ENCODE assay signal across 9 mouse cellular contexts in genomic region chr5:67095651-67096377, GRCm38 (mm10). TPM values are rescaled to one million over a fixed set of nuclear protein-coding genes. Genes with fewer than 3 reads are reported as not detected.
DNase-seq lines count a peak whose midpoint lies in the region; ATAC-seq and TF ChIP-seq lines count a peak whose summit lies in the region.
"Had no signal": no experiment of that assay in that cellular context is flagged by ENCODE, and none has a peak within 500 bp of the region (broad histone marks: within the 10 kb centered on the region; RNA-seq: fewer than 3 reads in every experiment).

No protein-coding gene starts in this region.

- H3K36me3 ChIP-seq in E14TG2a.4 (ENCODE audit: insufficient read depth, low read length): no peaks in the 10 kb centered on the region
- H3K36me3 ChIP-seq in forebrain, embryonic 15.5 days: no peaks in the 10 kb centered on the region
- no peaks in the 10 kb centered on the region for H3K36me3 ChIP-seq in limb, embryonic 12.5 days
- H3K36me3 ChIP-seq in stomach, embryonic 16.5 days (ENCODE audit: control insufficient read depth, insufficient read depth, low read length): no peaks in the 10 kb centered on the region

- ATAC-seq in forebrain, embryonic 15.5 days (replicated peaks): no peak
- no peak for ATAC-seq in limb, embryonic 12.5 days (ENCODE audit: insufficient number of reproducible peaks, insufficient read depth, low FRiP score, low TSS enrichment, low read depth)
- ATAC-seq in stomach, embryonic 16.5 days (ENCODE audit: insufficient read depth, low FRiP score): no peak
- ATAC-seq in cerebellum, adult (ENCODE audit: insufficient number of reproducible peaks, low FRiP score, low TSS enrichment): no peak

- peak overlapping the region; percentile 36 for H3K4me2 ChIP-seq in forebrain, embryonic 15.5 days (replicated peaks)
- peak overlapping the region; percentile 54 for H3K4me2 ChIP-seq in limb, embryonic 12.5 days
- peak overlapping the region; percentile 46 for H3K4me2 ChIP-seq in stomach, embryonic 16.5 days (ENCODE audit: low read depth, low read length)

- H3K27ac ChIP-seq in forebrain, embryonic 15.5 days (replicated peaks): no peak overlapping the region
- H3K27ac ChIP-seq in limb, embryonic 12.5 days: no peak overlapping the region
- peak overlapping the region; percentile 46; the same call in 1 of the 2 replicates for H3K27ac ChIP-seq in stomach, embryonic 16.5 days (ENCODE audit: low read length)

- no peak overlapping the region for H3K9ac ChIP-seq in forebrain, embryonic 15.5 days (replicated peaks)
- H3K9ac ChIP-seq in limb, embryonic 12.5 days (replicated peaks): 0 out of 2 replicates have a peak overlapping the region, but pooled peaks have one; percentile 31
- peak overlapping the region; percentile 35 for H3K9ac ChIP-seq in stomach, embryonic 16.5 days (ENCODE audit: low read length)

- H3K27me3 ChIP-seq in E14TG2a.4 (ENCODE audit: insufficient read depth, low read length): peaks cover 90% of the 10 kb centered on the region
- peaks cover 87% of the 10 kb centered on the region for H3K27me3 ChIP-seq in forebrain, embryonic 15.5 days
- H3K27me3 ChIP-seq in limb, embryonic 12.5 days: peaks cover 90% of the 10 kb centered on the region
- peaks cover 84% of the 10 kb centered on the region for H3K27me3 ChIP-seq in stomach, embryonic 16.5 days (ENCODE audit: control insufficient read depth, insufficient read depth, low read length)

- DNase-seq in embryo, embryonic 10.5 days (ENCODE audit: low spot score): peak; percentile 49
- DNase-seq in embryo, embryonic 10 days (ENCODE audit: low spot score): no peak
- DNase-seq in adrenal gland, postnatal 36 days: no peak

- peak overlapping the region; percentile 66 for H3K4me3 ChIP-seq in E14TG2a.4 (replicated peaks; ENCODE audit: low read length)
- peak overlapping the region; percentile 21 for H3K4me3 ChIP-seq in forebrain, embryonic 15.5 days
- H3K4me3 ChIP-seq in limb, embryonic 12.5 days (replicated peaks): peak overlapping the region; percentile 36
- peak overlapping the region; percentile 39 for H3K4me3 ChIP-seq in stomach, embryonic 16.5 days (replicated peaks; ENCODE audit: low read length)

- WGBS in forebrain, embryonic 15.5 days: under 1% methylated on average over 39 of the region's 47 CpGs
- WGBS in limb, embryonic 12.5 days: under 1% methylated on average over 46 of the region's 47 CpGs
- under 1% methylated on average over 47 of the region's 47 CpGs for WGBS in stomach, embryonic 16.5 days

- no peak for TF ChIP-seq CTCF in E14TG2a.4 (conservative IDR thresholded peaks at IDR 0.05; ENCODE audit: low read length)

- peaks cover 72% of the 10 kb centered on the region for H3K4me1 ChIP-seq in E14TG2a.4 (replicated peaks; ENCODE audit: low read depth, low read length)
- H3K4me1 ChIP-seq in forebrain, embryonic 15.5 days: peaks cover 11% of the 10 kb centered on the region
- peaks cover 12% of the 10 kb centered on the region for H3K4me1 ChIP-seq in limb, embryonic 12.5 days (replicated peaks)
- H3K4me1 ChIP-seq in stomach, embryonic 16.5 days (ENCODE audit: control insufficient read depth, insufficient read depth, low read length): peaks cover 2% of the 10 kb centered on the region; the same call in 1 of the 2 replicates

- no peaks in the 10 kb centered on the region for H3K9me3 ChIP-seq in E14TG2a.4 (ENCODE audit: low read length)
- H3K9me3 ChIP-seq in forebrain, embryonic 15.5 days: no peaks in the 10 kb centered on the region
- no peaks in the 10 kb centered on the region for H3K9me3 ChIP-seq in limb, embryonic 12.5 days
- H3K9me3 ChIP-seq in stomach, embryonic 16.5 days (replicated peaks; ENCODE audit: control insufficient read depth, low read length): no peaks in the 10 kb centered on the region

RNA-seq across cellular contexts. Expression of gene Phox2b, which starts 3.3 kb away (rescaled TPM):
- not detected in 2 replicates for polyA plus RNA-seq in forebrain, embryonic 15.5 days (2015; fragmentation: Nextera tagmentation; extraction: Ambion mirVana)
- 0.13 and 0.15 TPM in 2 replicates for polyA plus RNA-seq in limb, embryonic 12.5 days (2016; fragmentation: Nextera tagmentation; extraction: Ambion mirVana)
- 11.9 and 12.5 TPM in 2 replicates for polyA plus RNA-seq in stomach, embryonic 16.5 days (2015; fragmentation: Nextera tagmentation; extraction: Ambion mirVana)
- 10 to 100 TPM; 18.1 to 20.0 TPM for total RNA-seq in adrenal gland, postnatal 36 days (2021)
- polyA plus RNA-seq: cortical plate, adult 2 months had no signal

Comparison
In these comparisons a context has a peak if more than half of its experiments do, and no peak if none do; other contexts are left out.
1. RNA of gene Phox2b, which starts 3.3 kb away (polyA plus RNA-seq): 11.9 to 12.5 TPM in stomach, embryonic 16.5 days; 0.13 to 0.15 TPM in limb, embryonic 12.5 days and not detected in forebrain, embryonic 15.5 days; every median in the first group is over 10 times any median in the second.
2. Peak in every context shown above with its lines, with median percentiles within 50 percentile points of each other: H3K4me3 ChIP-seq and H3K4me2 ChIP-seq.